Mouse (Mus musculus) bone marrow macrophage, adult 2 months (primary cell): ENCODE results near the gene Mnd1.

Experiments
- CTCF ChIP-seq: IDR thresholded peaks from 2 replicates; pipeline ENCODE4 v1.5.1; 2012; ENCODE audit warnings: low read depth, mild to moderate bottlenecking, low read length, moderate library complexity
- POLR2A ChIP-seq: IDR thresholded peaks from 2 replicates; pipeline ENCODE4 v1.6.1; 2012; ENCODE audit warnings: mild to moderate bottlenecking, low read depth, low read length, borderline replicate concordance

- TF ChIP-seq CTCF: no peak
- no peak for TF ChIP-seq POLR2A
Measured at GRCm38 (mm10) chr3:84169393-84170005, 13.9 kb upstream of the Mnd1 start.
